Mouse (Mus musculus) testis, adult 2 months (tissue): ENCODE measurements around the gene Jak3. TPM values are rescaled to one million over a fixed set of nuclear protein-coding genes. Genes with fewer than 3 reads are reported as not detected.
"Not testable (repeated sequence)": the region's sequence is repeated elsewhere in the genome, so short reads cannot be mapped to it uniquely, and the experiment has no call there.

Experiments used
- H3K27ac ChIP-seq: fragments of 200-500 bp; 2 replicates; pipeline ENCODE4 v1.5.1; 2012; ENCODE audit warnings: low read depth, low read length; ENCODE audit not compliant: control insufficient read depth, insufficient read depth
- H3K27me3 ChIP-seq: fragments of 200-500 bp; 2 replicates; pipeline ENCODE4 v1.6.1; 2012; ENCODE audit warnings: mild to moderate bottlenecking, low read length, moderate library complexity; ENCODE audit not compliant: control insufficient read depth, insufficient read depth
- H3K36me3 ChIP-seq: fragments of 200-500 bp; 2 replicates; pipeline ENCODE4 v1.6.1; 2012; ENCODE audit warnings: mild to moderate bottlenecking, low read length; ENCODE audit not compliant: control insufficient read depth, insufficient read depth
- H3K4me1 ChIP-seq: fragments of 200-500 bp; 2 replicates; pipeline ENCODE4 v1.6.1; 2012; ENCODE audit warnings: low read length; ENCODE audit not compliant: control insufficient read depth, insufficient read depth
- H3K4me3 ChIP-seq: fragments of 200-500 bp; 2 replicates; pipeline ENCODE4 v1.5.1; 2012; ENCODE audit warnings: low read depth, mild to moderate bottlenecking, low read length, moderate library complexity, mixed read lengths; ENCODE audit not compliant: control insufficient read depth
- CTCF ChIP-seq: fragments of 200-500 bp; IDR thresholded peaks from 2 replicates; pipeline ENCODE4 v1.5.1; 2012; ENCODE audit warnings: low read depth, mild to moderate bottlenecking, inconsistent platforms, low read length, moderate library complexity; ENCODE audit not compliant: control insufficient read depth, insufficient read depth, insufficient replicate concordance
- POLR2A ChIP-seq: fragments of 200-500 bp; IDR thresholded peaks from 2 replicates; pipeline ENCODE4 v1.6.1; 2012; ENCODE audit warnings: low read depth, mild to moderate bottlenecking, inconsistent platforms, low read length, moderate library complexity; ENCODE audit not compliant: control insufficient read depth
- polyA plus RNA-seq: library from polyadenylated mRNA; depleted of rRNA; stranded (reverse); fragments of >200 nt; gene quantifications from 2 replicates; pipeline ENCODE4 v1.2.3, GENCODE M21; 2012

Jak3 gene
- polyA plus RNA-seq, 1 experiment = 8.4 TPM

GRCm38 (mm10) chr8:71702923-71703322 lies 26.8 kb downstream of the Jak3 start:
- TF ChIP-seq CTCF = no peak

GRCm38 (mm10) chr8:71703400-71703799 lies 27.3 kb downstream of the Jak3 start:
- not testable (repeated sequence) for H3K36me3 ChIP-seq, H3K4me1 ChIP-seq, H3K27ac ChIP-seq, H3K27me3 ChIP-seq, H3K4me3 ChIP-seq

More at GRCm38 (mm10) chr8:71702923-71703322, 26.8 kb downstream of the Jak3 start:
- Histone ChIP-seq H3K4me3 (no peak overlapping the region), H3K36me3 (no peaks in the 10 kb centered on the region), H3K4me1 (peaks cover 8% of the 10 kb centered on the region), H3K27ac (no peak overlapping the region), H3K27me3 (peaks cover 6% of the 10 kb centered on the region; the same call in 1 of the 2 replicates)

GRCm38 (mm10) chr8:71707874-71708273 lies 31.8 kb downstream of the Jak3 start:
- Histone ChIP-seq H3K36me3 (no peaks in the 10 kb centered on the region), H3K27me3 (no peaks in the 10 kb centered on the region), H3K4me3 (no peak overlapping the region), H3K4me1 (peaks cover 13% of the 10 kb centered on the region), H3K27ac (no peak overlapping the region)
- TF ChIP-seq CTCF (peak; percentile 69; the same call in 1 of the 2 replicates), POLR2A (no peak)

GRCm38 (mm10) chr8:71709134-71709799 lies 33.2 kb downstream of the Jak3 start:
- Histone ChIP-seq H3K4me3 (peak overlapping the region; percentile 46), H3K36me3 (no peaks in the 10 kb centered on the region), H3K4me1 (peaks cover 13% of the 10 kb centered on the region), H3K27me3 (no peaks in the 10 kb centered on the region), H3K27ac (no peak overlapping the region)
- TF ChIP-seq CTCF (no peak), POLR2A (no peak)

DNA sequence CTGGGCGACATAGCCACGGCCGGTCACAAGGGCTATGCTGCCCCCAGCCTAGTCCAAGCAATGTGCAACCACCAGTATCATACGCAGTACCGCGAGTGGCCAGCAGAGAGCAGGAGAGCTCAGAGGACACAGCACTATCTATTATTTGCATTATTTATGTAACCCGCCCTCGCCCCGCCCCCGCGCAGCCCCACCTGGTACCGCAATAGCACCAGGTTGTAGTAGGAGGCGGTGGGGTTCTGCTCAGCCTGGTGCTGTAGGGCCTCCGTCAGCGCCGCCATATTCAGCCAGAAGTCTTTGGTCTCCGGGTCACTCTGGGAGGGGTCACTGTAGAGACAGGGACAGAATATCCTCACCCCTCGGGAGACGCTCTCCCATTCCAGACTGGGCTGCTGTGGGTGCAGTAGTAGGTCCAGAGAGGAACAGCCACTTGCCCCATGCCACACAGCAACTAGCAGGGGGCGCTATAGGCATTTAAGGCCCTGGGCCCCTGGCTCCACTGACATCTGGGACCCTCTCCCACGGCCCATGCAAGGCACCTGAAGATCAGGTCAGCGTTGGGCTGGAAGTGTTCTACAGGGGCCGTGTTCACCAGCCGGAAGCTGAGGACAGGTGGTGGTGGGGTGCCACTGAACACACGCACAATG lies 33.8 kb downstream of the Jak3 start:
- peaks cover 13% of the 10 kb centered on the region for H3K4me1 ChIP-seq
- H3K4me3 ChIP-seq = peak overlapping the region; percentile 46
- no peak overlapping the region for H3K27ac ChIP-seq
- TF ChIP-seq POLR2A (no peak), CTCF (peak; percentile 89; the same call in 1 of the 2 replicates)
- no peaks in the 10 kb centered on the region for H3K36me3 ChIP-seq
- H3K27me3 ChIP-seq = no peaks in the 10 kb centered on the region

DNA sequence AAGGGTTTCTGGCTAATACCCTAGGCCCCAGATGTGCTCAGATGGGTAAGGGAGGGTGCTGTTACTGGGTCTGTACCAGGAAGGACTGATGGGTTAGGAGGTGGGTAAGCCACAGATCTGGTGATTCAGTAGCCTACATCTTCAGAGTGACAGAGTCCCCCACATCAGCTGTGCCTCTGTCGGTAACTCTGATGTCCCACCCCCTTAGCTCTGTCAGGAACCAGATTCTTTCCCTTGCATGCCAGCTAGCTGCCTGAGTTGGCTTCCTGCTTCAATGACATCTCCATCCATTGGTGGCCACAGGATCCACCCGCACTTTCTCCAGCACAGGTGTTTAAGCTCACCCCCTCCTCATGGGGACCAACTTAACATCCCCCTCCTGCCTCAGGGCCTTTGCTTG lies 35.5 kb downstream of the Jak3 start:
- TF ChIP-seq CTCF = no peak
- no peak for TF ChIP-seq POLR2A
- no peaks in the 10 kb centered on the region for H3K36me3 ChIP-seq
- H3K27ac ChIP-seq = no peak overlapping the region
- no peak overlapping the region for H3K4me3 ChIP-seq
- H3K27me3 ChIP-seq = no peaks in the 10 kb centered on the region
- H3K4me1 ChIP-seq = peaks cover 13% of the 10 kb centered on the region

GRCm38 (mm10) chr8:71715531-71715930 lies 39.4 kb downstream of the Jak3 start:
- Histone ChIP-seq H3K27ac (no peak overlapping the region), H3K4me1 (peaks cover 13% of the 10 kb centered on the region), H3K27me3 (no peaks in the 10 kb centered on the region), H3K36me3 (no peaks in the 10 kb centered on the region), H3K4me3 (no peak overlapping the region)
- TF ChIP-seq CTCF = no peak
- TF ChIP-seq POLR2A = no peak
